16 mouse cellular contexts compared by ENCODE assay signal in genomic region chr3:65594493-65594892, GRCm38 (mm10).
DNase-seq lines count a peak whose midpoint lies in the region; ATAC-seq lines count a peak whose summit lies in the region.
"Had no signal": no experiment of that assay in that cellular context is flagged by ENCODE, and none has a peak within 500 bp of the region (broad histone marks: within the 10 kb centered on the region; RNA-seq: fewer than 3 reads in every experiment).

No protein-coding gene starts in this region.

- ATAC-seq in limb, embryonic 11.5 days (ENCODE audit: insufficient number of reproducible peaks, low FRiP score, low TSS enrichment, low read depth) = 0 out of 2 replicates have a peak, but pooled peaks have one; percentile 6
- ATAC-seq in limb, embryonic 12.5 days (ENCODE audit: insufficient number of reproducible peaks, insufficient read depth, low FRiP score, low TSS enrichment, low read depth) = peak; percentile 63; the same call in 1 of the 2 replicates
- ATAC-seq: forebrain, embryonic 16.5 days; midbrain, embryonic 15.5 days had no signal

- H3K4me3 ChIP-seq in limb, embryonic 11.5 days (ENCODE audit: low read depth, low read length) = no peak overlapping the region
- H3K4me3 ChIP-seq in limb, embryonic 10.5 days = no peak overlapping the region
- no peak overlapping the region for H3K4me3 ChIP-seq in limb, embryonic 12.5 days (replicated peaks)
- H3K4me3 ChIP-seq: embryonic facial prominence, embryonic 12.5 days; megakaryocyte, embryonic 14.5 days; midbrain, embryonic 15.5 days; myocyte had no signal

- 0 out of 2 replicates have a peak, but pooled peaks cover 2% of the 10 kb centered on the region for H3K4me1 ChIP-seq in limb, embryonic 11.5 days (ENCODE audit: control insufficient read depth, insufficient read depth, low read length)
- H3K4me1 ChIP-seq in limb, embryonic 10.5 days = peaks cover 12% of the 10 kb centered on the region
- peaks cover 14% of the 10 kb centered on the region for H3K4me1 ChIP-seq in limb, embryonic 12.5 days (replicated peaks)
- H3K4me1 ChIP-seq: megakaryocyte, embryonic 14.5 days; midbrain, embryonic 15.5 days had no signal

- no peak overlapping the region for H3K4me2 ChIP-seq in limb, embryonic 11.5 days (ENCODE audit: low read depth, severe bottlenecking)
- H3K4me2 ChIP-seq in limb, embryonic 12.5 days = no peak overlapping the region
- H3K4me2 ChIP-seq: embryonic facial prominence, embryonic 12.5 days; midbrain, embryonic 15.5 days had no signal

- H3K9ac ChIP-seq in limb, embryonic 11.5 days (ENCODE audit: low read length) = no peak overlapping the region
- H3K9ac ChIP-seq in limb, embryonic 12.5 days (replicated peaks) = no peak overlapping the region
- H3K9ac ChIP-seq: embryonic facial prominence, embryonic 12.5 days; midbrain, embryonic 15.5 days had no signal

- H3K27ac ChIP-seq in limb, embryonic 11.5 days (replicated peaks; ENCODE audit: low read depth, low read length) = no peak overlapping the region
- no peak overlapping the region for H3K27ac ChIP-seq in limb, embryonic 10.5 days
- no peak overlapping the region for H3K27ac ChIP-seq in limb, embryonic 12.5 days
- H3K27ac ChIP-seq: embryonic facial prominence, embryonic 12.5 days; midbrain, embryonic 15.5 days had no signal

- no peak for DNase-seq in limb, embryonic 11.5 days (ENCODE audit: low spot score)
- no peak for DNase-seq in limb, embryonic 10.5 days (ENCODE audit: low spot score)
- DNase-seq in A20 (ENCODE audit: low read depth, low spot score) = peak; percentile 40
- DNase-seq in thymus, postnatal 14 days = peak; percentile 79
- no peak for DNase-seq in ovary, postnatal 10 days (ENCODE audit: low spot score)
- DNase-seq in urinary bladder, postnatal 36 days (ENCODE audit: low spot score in 2 of 2) = no peak
- DNase-seq: cerebellum, adult 9-11 months; gastrocnemius, postnatal 25 days; kidney, adult 11 months had no signal

- no peaks in the 10 kb centered on the region for H3K36me3 ChIP-seq in limb, embryonic 11.5 days (ENCODE audit: control insufficient read depth, insufficient read depth, low read length)
- no peaks in the 10 kb centered on the region for H3K36me3 ChIP-seq in limb, embryonic 10.5 days
- H3K36me3 ChIP-seq in limb, embryonic 12.5 days = no peaks in the 10 kb centered on the region
- H3K36me3 ChIP-seq: embryonic facial prominence, embryonic 12.5 days; midbrain, embryonic 15.5 days had no signal

- H3K27me3 ChIP-seq in limb, embryonic 11.5 days (ENCODE audit: control insufficient read depth, insufficient read depth, low read length) = no peaks in the 10 kb centered on the region
- H3K27me3 ChIP-seq in limb, embryonic 10.5 days (ENCODE audit: low read depth, poor library complexity, severe bottlenecking) = no peaks in the 10 kb centered on the region
- no peaks in the 10 kb centered on the region for H3K27me3 ChIP-seq in limb, embryonic 12.5 days
- H3K27me3 ChIP-seq: CH12.LX; embryonic facial prominence, embryonic 12.5 days; megakaryocyte, embryonic 14.5 days; midbrain, embryonic 15.5 days had no signal

- H3K9me3 ChIP-seq in limb, embryonic 11.5 days (ENCODE audit: control insufficient read depth, low read length) = no peaks in the 10 kb centered on the region
- no peaks in the 10 kb centered on the region for H3K9me3 ChIP-seq in limb, embryonic 10.5 days (replicated peaks)
- no peaks in the 10 kb centered on the region for H3K9me3 ChIP-seq in limb, embryonic 12.5 days
- H3K9me3 ChIP-seq: embryonic facial prominence, embryonic 12.5 days; megakaryocyte, embryonic 14.5 days; midbrain, embryonic 15.5 days had no signal

Comparison
In these comparisons a context has a peak if more than half of its experiments do, and no peak if none do; other contexts are left out.
1. DNase-seq: peak in A20 (single experiment) and thymus, postnatal 14 days (single experiment); none in limb, embryonic 11.5 days (single experiment), limb, embryonic 10.5 days (single experiment), ovary, postnatal 10 days (single experiment) and urinary bladder, postnatal 36 days (0 of 2).